Mouse (Mus musculus): ENCODE results near the gene 2900011O08Rik. TPM values are rescaled to one million over a fixed set of nuclear protein-coding genes. Genes with fewer than 3 reads are reported as not detected.

Gene 2900011O08Rik
- polyA plus RNA-seq, 1 experiment = 260 TPM

- Histone ChIP-seq H3K4me1 (ENCODE audit: control insufficient read depth, insufficient read depth, low read length) (no peaks in the 10 kb centered on the region), H3K27ac (ENCODE audit: insufficient read depth, low read length) (no peak overlapping the region), H3K4me3 (ENCODE audit: insufficient read depth, low read length) (no peak overlapping the region)
- TF ChIP-seq CTCF (IDR thresholded peaks at IDR 0.05; ENCODE audit: extremely low read depth, insufficient read depth, low read length) (no peak), POLR2A (IDR thresholded peaks at IDR 0.05; ENCODE audit: extremely low read depth, insufficient read depth, low read length) (no peak)
These were observed 151.7 kb downstream of the 2900011O08Rik start for GRCm38 (mm10) chr16:14137976-14138561.

DNA sequence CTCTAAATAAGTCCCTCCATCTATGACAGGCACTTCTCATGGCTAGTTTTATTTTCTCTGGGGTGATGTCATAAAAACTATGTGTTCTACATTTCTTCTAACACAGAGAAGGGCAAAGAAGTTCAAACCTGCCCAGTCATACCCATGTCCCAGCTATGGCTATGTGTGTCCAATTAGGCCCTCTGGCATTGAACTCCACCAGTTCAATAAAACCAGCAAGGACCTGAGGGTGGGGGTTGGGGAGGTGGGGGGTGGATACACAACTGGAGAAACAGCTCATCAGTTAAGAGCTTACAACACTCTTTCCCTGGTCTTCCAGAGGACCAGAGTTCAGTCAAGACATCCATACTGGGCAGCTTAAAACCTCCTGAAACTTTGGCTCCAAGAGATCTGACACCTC, 152.7 kb downstream of the 2900011O08Rik start:
- Histone ChIP-seq H3K4me1 (ENCODE audit: control insufficient read depth, insufficient read depth, low read length) (no peaks in the 10 kb centered on the region), H3K27ac (ENCODE audit: insufficient read depth, low read length) (no peak overlapping the region), H3K4me3 (ENCODE audit: insufficient read depth, low read length) (no peak overlapping the region)
- TF ChIP-seq CTCF (IDR thresholded peaks at IDR 0.05; ENCODE audit: extremely low read depth, insufficient read depth, low read length) = no peak
- TF ChIP-seq POLR2A (IDR thresholded peaks at IDR 0.05; ENCODE audit: extremely low read depth, insufficient read depth, low read length) = no peak

GRCm38 (mm10) chr16:14143298-14143697, 156.9 kb downstream of the 2900011O08Rik start:
- Histone ChIP-seq H3K4me1 (ENCODE audit: control insufficient read depth, insufficient read depth, low read length) (no peaks in the 10 kb centered on the region), H3K27ac (ENCODE audit: insufficient read depth, low read length) (no peak overlapping the region), H3K4me3 (ENCODE audit: insufficient read depth, low read length) (no peak overlapping the region)
- TF ChIP-seq CTCF (IDR thresholded peaks at IDR 0.05; ENCODE audit: extremely low read depth, insufficient read depth, low read length) (no peak), POLR2A (IDR thresholded peaks at IDR 0.05; ENCODE audit: extremely low read depth, insufficient read depth, low read length) (no peak)

DNA sequence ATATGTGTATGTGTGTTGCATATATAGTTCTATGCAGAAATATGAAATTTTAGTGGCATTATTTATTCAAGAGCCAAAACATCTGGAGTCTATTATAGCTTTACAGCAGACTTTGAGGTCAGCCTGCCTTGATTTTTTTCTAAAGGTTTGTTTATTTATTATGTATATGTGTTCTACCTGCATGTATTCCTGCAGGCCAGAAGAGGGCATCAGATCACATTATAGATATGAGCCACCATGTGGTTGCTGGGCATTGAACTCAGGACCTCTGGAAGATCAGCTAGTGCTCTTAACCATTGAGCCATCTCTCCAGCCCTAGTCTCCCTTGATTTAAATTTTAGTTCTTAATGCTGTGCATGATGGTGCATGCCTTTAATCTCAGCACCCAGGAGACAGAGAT, 161.3 kb downstream of the 2900011O08Rik start:
- TF ChIP-seq CTCF (IDR thresholded peaks at IDR 0.05; ENCODE audit: extremely low read depth, insufficient read depth, low read length) (no peak), POLR2A (IDR thresholded peaks at IDR 0.05; ENCODE audit: extremely low read depth, insufficient read depth, low read length) (no peak)

More for the DNA sequence above, 161.3 kb downstream of the 2900011O08Rik start:
- H3K4me1 ChIP-seq (ENCODE audit: control insufficient read depth, insufficient read depth, low read length) = no peaks in the 10 kb centered on the region
- no peak overlapping the region for H3K27ac ChIP-seq (ENCODE audit: insufficient read depth, low read length)
- H3K4me3 ChIP-seq (ENCODE audit: insufficient read depth, low read length) = no peak overlapping the region

Other genes starting within 250 kb of the 2900011O08Rik start
- gene Rrn3, start 205.9 kb upstream of the 2900011O08Rik start, polyA plus RNA-seq (2012; rRNA removed) = 30.0 and 30.3 TPM in 2 replicates
- 121 TPM in 2 replicates for gene Ntan1, start 167.8 kb upstream of the 2900011O08Rik start, polyA plus RNA-seq (2012; rRNA removed)
- 75.3 and 78.4 TPM in 2 replicates for gene Pdxdc1, start 83.5 kb upstream of the 2900011O08Rik start, polyA plus RNA-seq (2012; rRNA removed)
- 53.9 and 56.4 TPM in 2 replicates for gene Mpv17l, start 83.4 kb upstream of the 2900011O08Rik start, polyA plus RNA-seq (2012; rRNA removed)
- gene Ifitm7, start 284 bp downstream of the 2900011O08Rik start, polyA plus RNA-seq (2012; rRNA removed) = 2.0 TPM in 2 replicates
- gene Nde1, start 176.7 kb downstream of the 2900011O08Rik start, polyA plus RNA-seq (2012; rRNA removed) = 28.0 and 30.0 TPM in 2 replicates
- gene Marf1, start 176.7 kb downstream of the 2900011O08Rik start, polyA plus RNA-seq (2012; rRNA removed) = 45.4 and 46.7 TPM in 2 replicates